Mouse (Mus musculus): Measurements from ENCODE around the gene Krtap2-4.
"Not testable (repeated sequence)": the region's sequence is repeated elsewhere in the genome, so short reads cannot be mapped to it uniquely, and the experiment has no call there.

The Krtap2-4 gene

DNA sequence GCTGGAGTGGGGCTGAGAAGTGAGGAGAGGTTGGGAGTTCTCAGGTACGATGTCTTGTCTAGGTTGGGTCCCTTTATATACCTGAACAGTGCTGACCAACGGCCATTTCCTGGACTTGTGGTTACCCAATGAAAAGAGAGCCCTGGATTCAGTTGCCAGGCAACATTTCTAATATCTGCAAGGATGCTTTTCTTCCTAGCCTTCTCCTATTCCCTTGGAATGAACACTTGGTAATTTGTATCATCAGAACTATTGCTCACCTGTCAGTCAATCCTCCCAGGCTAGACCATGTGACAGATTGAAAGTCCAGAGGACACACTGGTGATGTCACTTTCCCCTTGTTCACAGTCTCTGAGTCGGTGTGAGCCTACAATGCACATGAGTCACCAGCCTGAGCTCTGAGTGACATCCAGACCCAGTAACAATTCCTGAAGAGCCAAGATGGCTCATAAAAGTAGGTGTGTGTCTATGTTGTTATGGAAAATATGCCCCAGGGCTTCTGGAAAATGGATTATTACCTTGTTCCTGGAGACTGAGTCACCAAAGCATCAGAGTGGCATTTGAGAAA is at the start of gene Krtap2-4:
TSS of gene Krtap2-4 (minus strand) at position 51 of the 568 bp plus-strand sequence.
- no peak for DNase-seq

DNA sequence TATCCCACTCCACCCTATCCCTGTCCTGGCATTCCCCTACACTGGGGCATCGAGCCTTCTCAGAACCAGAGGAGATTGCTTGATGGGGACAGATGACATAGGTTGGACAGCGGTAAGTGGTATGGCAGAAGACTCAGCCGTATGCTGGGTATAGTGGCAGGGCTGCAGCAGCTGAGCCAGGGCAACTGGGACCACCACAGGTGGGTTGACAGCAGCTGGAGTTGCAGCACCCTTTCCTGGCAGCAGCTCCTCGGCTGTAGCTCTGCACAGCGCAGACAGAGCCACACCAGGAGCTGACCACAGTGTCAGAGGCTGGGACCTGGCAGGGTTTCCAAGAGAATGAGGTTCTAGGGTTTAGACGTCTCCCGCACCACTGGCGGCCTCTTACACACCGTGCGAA is 48.2 kb upstream of the Krtap2-4 start:
- no peak for DNase-seq

DNA sequence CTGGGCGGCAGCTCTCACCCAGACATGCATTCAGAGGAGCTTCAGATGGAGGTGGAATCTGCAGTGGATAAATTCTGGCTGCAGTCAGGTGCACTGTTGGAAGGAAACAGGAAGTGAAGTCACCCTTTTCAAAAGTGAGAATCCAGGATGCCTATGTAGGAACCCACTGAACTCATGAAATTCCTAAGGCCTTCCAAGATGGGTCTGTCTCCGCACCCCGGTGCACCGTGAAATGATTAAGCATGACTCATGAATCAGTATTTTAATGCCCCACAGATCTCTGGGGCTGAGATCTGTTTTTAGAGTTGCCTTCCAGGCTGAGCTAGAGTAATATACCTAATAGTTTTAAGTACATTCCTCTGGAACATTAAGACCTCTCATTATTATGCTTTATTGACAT is 44.6 kb upstream of the Krtap2-4 start:
- no peak for DNase-seq

DNA sequence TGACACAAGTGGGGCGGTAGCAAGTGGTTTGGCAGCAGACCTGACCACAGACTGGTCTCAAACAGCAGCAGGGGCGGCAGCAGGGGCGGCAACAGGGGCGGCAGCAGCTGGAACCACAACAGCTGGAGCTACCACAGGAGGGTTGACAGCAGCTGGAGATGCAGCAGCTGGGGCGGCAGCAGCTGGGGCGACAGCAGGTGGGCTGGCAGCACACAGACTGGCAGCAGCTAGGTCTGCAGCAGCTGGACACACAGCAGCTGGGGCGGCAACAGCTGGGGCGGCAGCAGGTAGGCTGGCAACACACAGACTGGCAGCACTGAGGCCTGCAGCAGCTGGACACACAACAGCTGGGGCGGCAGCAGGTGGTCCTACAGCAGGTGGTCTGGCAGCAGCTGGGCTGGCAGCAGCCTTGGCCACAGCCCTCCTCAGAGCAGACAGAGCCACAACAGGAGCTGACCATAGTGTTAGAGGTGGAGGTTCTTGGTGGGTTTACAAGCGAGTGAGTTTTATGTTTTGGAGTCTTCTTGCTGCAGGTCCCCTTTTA is 43.9 kb upstream of the Krtap2-4 start, which contains the start of gene Gm11563:
TSS of gene Gm11563 (minus strand) at position 494 of the 544 bp plus-strand sequence.
- DNase-seq: not testable (repeated sequence)

DNA sequence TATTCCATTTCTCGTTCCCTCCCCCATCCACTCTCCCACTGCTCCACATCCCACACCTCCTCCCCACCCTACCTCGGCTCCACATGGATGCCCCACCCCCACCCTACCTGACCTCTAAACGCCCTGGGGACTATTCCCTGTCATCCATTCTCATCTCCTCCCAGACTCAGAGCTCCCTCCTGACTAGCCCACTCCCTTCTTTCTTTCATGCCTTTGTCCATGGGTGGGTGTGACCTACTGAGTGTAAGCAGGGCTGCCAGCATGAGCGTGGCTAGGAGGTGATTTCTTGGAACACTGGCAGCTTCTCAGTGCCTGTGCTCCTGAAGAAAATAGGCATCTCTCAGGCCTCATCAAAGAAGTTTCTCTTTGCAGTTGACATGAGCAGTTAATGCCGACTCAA is 42.4 kb upstream of the Krtap2-4 start:
- no peak for DNase-seq

DNA sequence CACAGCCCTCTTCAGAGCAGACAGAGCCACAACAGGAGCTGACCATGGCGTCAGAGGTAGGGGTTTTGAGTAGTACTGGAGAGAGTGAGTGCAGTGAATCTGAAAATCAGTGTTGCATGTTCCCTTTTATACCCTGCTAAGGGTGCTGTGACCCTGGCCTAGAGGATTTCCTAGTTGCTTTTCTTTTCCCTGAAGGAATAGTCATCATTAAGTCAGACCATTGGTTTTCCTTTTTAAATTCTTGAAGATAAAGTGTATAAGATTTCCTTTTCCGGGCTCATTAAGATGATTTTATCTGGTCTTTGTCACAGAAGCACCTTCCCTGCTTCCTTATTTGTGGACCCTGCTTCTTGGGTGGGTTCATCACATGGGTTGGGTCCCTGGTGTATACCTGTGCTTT is 35.5 kb upstream of the Krtap2-4 start, which contains the start of gene Gm11555:
TSS of gene Gm11555 (minus strand) at position 101 of the 400 bp plus-strand sequence.
- DNase-seq: no peak

DNA sequence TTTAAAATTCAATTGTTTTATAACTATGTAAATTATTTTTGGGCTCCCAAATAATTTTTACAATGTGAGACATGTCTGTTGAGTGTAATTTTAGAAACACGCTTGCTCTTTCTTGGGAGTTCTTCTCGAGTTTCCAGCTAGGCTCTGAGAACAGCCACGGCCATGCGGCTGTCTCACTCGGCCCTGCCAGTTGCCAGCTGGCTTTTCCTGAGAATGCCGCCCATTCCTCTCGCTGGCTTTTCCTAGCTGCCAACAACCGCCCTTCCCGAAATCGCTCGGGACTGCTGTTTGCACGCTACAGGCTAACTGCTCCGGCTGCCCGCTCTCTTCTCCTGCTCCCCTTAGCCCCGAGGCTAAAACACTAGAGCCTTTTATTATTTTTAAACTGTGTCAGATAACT is 31.8 kb upstream of the Krtap2-4 start:
- no peak for DNase-seq

DNA sequence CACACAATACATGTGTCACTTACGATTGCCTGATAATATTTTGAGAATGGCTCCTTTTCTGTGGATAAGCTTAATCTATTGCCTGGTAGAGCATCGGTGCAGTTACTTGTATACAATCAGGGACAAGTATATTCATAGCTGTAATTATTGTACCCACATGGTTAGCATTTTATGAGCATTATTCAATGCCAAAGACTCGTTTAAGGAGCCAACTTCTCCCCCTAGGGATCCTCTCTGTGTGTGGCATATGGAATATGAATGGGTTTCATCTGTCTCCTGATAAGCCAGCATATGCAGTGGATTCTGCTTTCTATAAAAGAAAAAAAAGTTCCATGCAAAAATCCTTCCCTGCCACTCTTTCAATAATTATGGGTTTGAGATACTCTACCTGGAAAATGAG is 29.7 kb upstream of the Krtap2-4 start:
- DNase-seq: no peak

DNA sequence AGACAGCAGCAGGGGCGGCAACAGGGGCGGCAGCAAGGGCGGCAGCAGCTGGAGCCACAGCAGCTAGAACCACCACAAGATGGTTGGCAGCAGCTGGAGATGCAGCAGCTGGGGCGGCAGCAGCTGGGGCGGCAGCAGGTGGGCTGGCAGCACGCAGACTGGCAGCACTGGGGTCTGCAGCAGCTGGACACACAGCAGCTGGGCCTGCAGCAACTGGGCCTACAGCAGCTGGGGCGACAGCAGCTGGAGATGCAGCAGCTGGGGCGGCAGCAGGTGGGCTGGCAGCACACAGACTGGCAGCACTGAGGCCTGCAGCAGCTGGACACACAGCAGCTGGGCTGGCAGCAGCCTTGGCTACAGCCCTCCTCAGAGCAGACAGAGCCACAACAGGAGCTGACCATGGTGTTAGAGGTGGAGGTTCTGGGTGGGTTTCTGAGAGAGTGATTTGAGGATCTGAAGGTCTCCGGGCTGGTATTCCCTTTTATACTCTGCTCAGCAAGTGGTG is 29.0 kb upstream of the Krtap2-4 start, which contains the start of gene Krtap4-7:
TSS of gene Krtap4-7 (minus strand) at position 455 of the 505 bp plus-strand sequence.
- not testable (repeated sequence) for DNase-seq

DNA sequence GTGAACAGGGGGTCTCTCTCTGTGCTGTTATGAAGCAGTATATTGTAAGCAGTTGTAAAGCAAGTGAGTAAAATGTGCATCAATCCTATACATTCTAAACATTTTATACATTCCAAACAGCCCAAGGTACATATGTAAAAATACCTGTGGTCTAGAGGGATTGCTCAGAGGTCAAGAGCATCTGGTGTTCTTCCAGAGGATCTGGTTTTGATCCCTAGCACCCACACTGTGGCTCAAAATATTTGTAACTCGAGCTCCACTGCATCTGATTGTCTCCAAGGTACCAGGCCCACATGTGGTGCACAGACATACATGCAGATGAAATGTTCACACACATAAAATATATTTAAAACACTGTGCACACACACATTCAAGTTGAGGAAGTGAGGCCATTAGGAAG is 26.3 kb upstream of the Krtap2-4 start:
- DNase-seq: no peak

DNA sequence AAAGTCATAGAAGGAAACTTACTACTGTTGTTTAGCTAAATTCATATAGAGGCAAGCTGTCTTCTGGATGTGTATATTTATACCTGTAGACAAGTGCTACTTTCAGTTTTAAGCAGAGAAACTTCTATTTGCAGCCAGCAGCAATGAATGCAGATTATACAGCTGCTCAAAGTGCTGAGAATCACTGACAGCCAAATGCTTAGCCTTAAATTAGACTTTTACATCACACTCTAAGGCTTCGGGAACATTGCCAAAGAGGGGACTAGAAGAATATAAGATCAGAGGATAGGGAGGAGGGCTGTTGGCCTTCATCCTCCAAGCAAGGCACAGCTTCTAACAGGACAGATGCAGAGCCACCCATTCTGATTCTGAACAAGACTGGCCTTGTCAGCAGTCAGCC is 22.4 kb upstream of the Krtap2-4 start:
- DNase-seq: no peak

DNA sequence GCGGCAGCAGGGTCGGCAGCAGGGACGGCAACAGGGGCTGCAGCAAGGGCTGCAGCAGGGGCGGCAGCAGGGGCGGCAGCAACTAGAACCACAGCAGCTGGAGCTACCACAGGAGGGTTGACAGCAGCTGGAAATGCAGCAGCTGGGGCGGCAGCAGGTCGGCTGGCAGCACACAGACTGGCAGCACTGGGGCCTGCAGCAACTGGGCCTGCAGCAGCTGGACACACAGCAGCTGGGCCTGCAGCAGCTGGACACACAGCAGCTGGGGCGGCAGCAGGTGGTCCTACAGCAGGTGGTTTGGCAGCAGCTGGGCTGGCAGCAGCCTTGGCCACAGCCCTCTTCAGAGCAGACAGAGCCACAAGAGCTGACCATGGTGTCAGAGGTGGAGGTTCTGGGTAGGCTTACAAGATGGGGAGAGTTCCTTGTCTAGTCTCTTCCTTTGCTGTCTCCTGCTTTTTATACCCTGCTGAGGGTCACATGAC is 20.0 kb upstream of the Krtap2-4 start, which contains the start of gene Krtap4-2:
TSS of gene Krtap4-2 (minus strand) at position 432 of the 482 bp plus-strand sequence.
- DNase-seq: no peak

DNA sequence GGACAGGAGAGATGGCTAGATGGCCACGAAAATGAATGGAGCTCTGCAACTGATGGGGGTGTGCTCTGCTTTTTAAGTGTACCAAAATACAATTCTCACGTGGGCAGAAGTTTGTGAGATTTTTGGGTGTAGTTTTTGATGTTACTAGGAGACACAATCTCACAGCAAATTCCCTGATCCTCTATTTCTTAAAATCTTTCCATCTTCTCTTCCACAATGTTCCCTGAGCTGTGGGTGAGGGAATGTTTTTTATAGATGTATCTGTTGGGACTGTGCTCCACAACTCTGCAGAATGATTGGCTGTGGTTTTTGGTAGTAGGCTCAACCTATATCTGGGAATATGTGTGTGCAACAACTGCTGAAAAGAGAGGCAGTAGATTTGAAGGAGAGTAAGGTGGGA is 18.6 kb upstream of the Krtap2-4 start:
- DNase-seq: no peak

DNA sequence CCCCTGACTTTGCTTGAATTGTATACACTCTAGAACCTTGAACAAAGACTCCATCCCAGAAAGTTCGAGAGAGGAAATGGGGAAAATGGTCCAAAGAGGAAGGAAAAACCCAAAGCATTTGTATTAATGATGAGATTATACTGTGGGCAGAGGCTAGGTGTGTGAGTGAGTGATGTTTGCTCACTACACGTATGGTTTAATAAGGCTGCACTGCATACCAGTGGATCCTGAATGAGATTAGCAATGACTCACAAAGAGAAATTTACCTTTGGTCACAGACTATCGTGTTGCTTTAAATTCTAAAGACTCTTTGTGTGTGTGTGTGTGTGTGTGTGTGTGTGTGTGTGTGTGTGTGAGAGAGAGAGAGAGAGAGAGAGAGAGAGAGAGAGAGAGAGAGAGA is 16.2 kb upstream of the Krtap2-4 start:
- no peak for DNase-seq

DNA sequence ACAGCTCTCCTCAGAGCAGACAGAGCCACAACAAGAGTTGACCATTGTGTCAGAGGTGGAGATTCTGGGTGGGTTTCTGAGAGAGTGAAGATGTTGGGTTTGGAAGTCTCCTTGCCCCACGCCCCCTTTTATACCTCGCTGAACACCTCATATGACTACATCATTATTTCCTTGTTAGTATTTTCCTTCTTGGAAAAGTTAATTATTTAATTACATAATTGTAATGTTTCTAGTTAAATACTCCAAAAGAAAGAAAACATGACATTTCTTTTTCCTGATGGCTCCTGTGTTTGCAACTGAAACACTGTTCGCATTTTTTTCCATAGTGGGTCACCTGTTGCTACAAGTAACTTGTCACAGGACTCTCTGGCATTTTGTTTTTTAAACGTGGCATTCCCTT is 13.5 kb upstream of the Krtap2-4 start, which contains the start of gene Krtap4-1:
TSS of gene Krtap4-1 (minus strand) at position 101 of the 400 bp plus-strand sequence.
- DNase-seq: no peak

DNA sequence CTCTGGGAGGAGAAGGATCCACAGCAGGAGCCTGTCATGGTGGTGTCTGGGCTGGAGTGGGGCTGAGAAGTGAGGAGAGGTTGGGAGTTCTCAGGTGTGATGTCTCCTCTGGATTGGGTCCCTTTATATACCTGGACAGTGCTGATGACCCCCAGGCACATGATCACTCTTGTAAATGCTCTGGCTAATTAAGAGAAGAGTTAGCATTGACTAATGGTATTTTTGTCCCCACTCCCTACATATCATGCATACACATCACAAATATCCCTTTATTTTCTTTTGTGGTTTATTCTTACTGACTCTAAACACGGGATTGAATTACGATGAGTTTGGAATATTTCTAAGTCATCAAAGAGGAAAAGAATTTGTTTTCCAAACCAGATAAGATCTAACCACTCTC is 5.7 kb upstream of the Krtap2-4 start, which contains the start of gene Gm11562:
TSS of gene Gm11562 (minus strand) at position 101 of the 400 bp plus-strand sequence.
- DNase-seq: no peak

DNA sequence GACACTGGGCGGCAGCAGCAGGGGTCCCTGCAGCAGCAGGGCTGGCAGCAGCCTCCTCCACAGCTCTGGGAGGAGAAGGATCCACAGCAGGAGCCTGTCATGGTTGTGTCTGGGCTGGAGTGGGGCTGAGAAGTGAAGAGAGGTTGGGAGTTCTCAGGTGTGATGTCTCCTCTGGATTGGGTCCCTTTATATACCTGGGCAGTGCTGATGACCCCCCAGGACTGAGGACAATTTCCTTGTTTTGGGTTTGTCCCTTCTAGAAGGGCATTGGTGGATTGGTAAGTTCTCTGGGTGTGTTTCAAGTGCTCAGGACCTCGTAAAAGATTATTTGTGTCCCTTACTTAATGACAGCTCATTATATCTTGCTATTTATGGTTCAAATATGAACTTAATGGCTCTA is 4.6 kb downstream of the Krtap2-4 start, which contains the start of gene Gm11937:
TSS of gene Gm11937 (minus strand) at position 101 of the 400 bp plus-strand sequence.
- DNase-seq: not testable (repeated sequence)

DNA sequence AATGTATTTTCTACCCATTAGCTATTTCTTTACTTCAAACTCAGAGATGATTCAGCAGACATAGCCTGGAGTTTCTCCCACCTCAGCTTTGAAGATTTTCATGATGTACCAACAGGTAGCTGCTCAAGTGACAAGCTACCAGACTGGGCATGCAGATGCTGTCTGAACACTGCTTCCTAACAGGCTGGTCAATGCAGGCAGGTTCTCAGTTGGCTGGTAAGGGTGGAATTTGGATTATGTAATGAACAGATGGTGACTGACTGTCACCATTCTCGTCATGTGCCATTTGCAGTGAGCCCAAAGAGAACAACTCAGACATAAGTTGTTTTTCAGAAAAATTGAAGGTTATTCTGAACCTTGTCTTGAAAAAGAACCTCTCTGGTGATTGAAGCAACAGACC is 5.5 kb downstream of the Krtap2-4 start:
- no peak for DNase-seq

DNA sequence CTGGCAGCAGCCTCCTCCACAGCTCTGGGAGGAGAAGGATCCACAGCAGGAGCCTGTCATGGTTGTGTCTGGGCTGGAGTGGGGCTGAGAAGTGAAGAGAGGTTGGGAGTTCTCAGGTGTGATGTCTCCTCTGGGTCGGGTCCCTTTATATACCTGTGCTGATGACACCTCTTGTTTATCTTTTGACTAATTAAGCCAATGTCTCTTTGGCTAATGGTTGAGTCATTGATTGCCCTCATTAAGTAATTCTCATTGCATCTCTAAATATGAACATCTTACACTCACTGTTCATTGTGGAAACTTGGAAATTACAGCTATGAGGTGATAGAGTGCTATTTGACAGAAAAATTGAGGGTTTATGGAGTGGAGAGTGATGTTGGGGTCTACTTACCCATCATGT is 11.4 kb downstream of the Krtap2-4 start, which contains the start of gene Gm11938:
TSS of gene Gm11938 (minus strand) at position 101 of the 400 bp plus-strand sequence.
- DNase-seq: not testable (repeated sequence)

DNA sequence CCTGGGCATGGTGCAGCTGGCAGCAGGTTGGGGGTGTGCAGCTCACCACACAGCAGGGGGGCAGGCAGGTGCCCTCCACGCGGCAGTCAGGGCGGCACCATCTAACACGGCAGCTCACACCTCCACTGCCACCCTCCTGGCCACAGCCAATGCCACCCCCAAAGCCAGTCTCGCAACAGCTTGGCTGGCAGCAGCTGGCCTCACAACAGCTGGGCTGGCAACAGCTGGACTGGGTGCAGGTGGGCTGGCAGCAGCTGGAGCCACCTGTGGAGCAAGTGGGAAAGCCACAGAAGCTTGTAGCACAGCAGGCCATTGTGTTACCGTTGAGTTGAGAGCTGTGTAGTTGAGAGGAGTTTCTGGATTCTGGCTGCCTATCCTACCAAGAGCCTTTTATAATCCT is 16.9 kb downstream of the Krtap2-4 start, which contains the start of gene Krtap9-3:
TSS of gene Krtap9-3 (minus strand) at position 364 of the 400 bp plus-strand sequence.
- DNase-seq: not testable (repeated sequence)

DNA sequence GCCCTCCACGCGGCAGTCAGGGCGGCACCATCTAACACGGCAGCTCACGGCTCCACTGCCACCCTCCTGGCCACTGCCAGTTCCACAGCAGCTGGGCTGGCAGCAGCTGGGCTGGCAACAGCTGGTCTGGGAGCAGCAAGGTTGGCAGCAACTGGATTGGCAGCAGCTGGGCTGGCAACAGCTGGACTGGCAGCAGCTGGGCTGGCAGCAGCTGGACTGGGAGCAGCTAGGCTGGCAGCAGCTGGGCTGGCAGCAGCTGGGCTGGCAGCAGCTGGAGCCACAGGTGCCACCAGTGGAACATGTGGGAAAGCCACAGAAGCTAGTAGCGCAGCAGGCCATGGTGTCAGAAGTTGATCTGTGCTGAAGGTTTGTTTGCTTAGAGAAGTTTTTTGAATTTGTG is 23.7 kb downstream of the Krtap2-4 start, which contains the start of gene Krtap1-3:
TSS of gene Krtap1-3 (minus strand) at position 359 of the 400 bp plus-strand sequence.
- DNase-seq: no peak

DNA sequence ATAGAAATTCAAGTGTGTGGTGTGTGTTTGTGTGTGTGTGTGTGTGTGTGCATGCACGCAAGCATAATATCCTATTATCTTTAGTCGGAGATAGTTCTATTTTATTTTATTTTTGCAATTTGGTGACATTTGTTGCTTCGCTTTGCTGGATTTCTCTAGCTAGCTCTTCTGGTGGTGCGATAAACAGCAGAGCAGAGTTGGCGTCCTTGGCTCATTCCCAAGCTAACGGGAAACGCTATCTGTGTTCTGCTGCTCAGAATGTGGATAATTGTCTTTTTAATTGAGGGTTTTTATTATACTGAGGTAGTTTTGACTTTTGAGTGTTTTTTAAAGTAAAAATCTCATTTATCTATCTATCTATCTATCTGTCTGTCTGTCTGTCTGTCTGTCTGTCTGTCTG is 29.6 kb downstream of the Krtap2-4 start:
- DNase-seq: no peak

DNA sequence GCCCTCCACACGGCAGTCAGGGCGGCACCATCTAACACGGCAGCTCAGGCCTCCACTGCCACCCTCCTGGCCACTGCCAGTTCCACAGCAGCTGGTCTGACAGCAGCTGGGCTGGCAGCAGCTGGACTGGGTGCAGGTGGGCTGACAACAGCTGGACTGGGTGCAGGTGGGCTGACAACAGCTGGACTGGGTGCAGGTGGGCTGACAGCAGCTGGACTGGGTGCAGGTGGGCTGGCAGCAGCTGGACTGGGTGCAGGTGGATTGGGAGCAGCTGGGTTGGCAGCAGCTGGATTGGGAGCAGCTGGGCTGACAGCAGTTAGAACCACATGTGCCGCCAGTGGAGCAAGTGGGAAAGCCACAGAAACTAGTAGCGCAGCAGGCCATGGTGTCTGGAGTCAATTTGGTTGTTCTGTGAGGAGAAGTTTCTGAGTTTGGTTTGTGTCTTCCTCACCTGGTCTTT is 31.4 kb downstream of the Krtap2-4 start, which contains the start of gene Krtap1-4:
TSS of gene Krtap1-4 (minus strand) at position 410 of the 460 bp plus-strand sequence.
- DNase-seq: no peak
